Mouse (Mus musculus) neural tube, embryonic 11.5 days (tissue): ENCODE data around the gene Slc39a11. TPM values are rescaled to one million over a fixed set of nuclear protein-coding genes. Genes with fewer than 3 reads are reported as not detected.
A peak's percentile ranks its signal among the peaks of the same experiment; 100 is the strongest.

Experiments
- ATAC-seq: fragments of 200-750 bp; cut with Nextera tagmentation; 2 replicates; pipeline ENCODE4 v1.8.0; 2017; ENCODE audit warnings: moderate number of reproducible peaks, mild to moderate bottlenecking, moderate TSS enrichment, moderate library complexity; ENCODE audit not compliant: insufficient read depth, low FRiP score, low TSS enrichment
- DNase-seq: peaks from one replicate; pipeline ENCODE4 v3.0.0-alpha.2; 2015; ENCODE audit warnings: low spot score
- H3K27ac ChIP-seq: fragments of 300-500 bp; sonication (generic); 2 replicates; pipeline ENCODE4 v1.5.1; 2014; ENCODE audit warnings: low read depth, mild to moderate bottlenecking, low read length
- H3K27me3 ChIP-seq: fragments of 300-500 bp; sonication (generic); 2 replicates; pipeline ENCODE4 v1.6.1; 2014; ENCODE audit warnings: mild to moderate bottlenecking, low read length, mixed read lengths; ENCODE audit not compliant: control insufficient read depth, insufficient read depth
- H3K36me3 ChIP-seq: fragments of 300-500 bp; sonication (generic); 2 replicates; pipeline ENCODE4 v1.6.1; 2014; ENCODE audit warnings: mild to moderate bottlenecking, low read length, moderate library complexity, mixed read lengths; ENCODE audit not compliant: control insufficient read depth, insufficient read depth
- H3K4me1 ChIP-seq: fragments of 300-500 bp; sonication (generic); 2 replicates; pipeline ENCODE4 v1.6.1; 2014; ENCODE audit warnings: low read length, mixed read lengths; ENCODE audit not compliant: control insufficient read depth, insufficient read depth
- H3K4me2 ChIP-seq: fragments of 300-500 bp; sonication (generic); 2 replicates; pipeline ENCODE4 v1.6.1; 2014; ENCODE audit warnings: low read depth, mild to moderate bottlenecking, moderate library complexity
- H3K4me3 ChIP-seq: fragments of 300-500 bp; sonication (generic); 2 replicates; pipeline ENCODE4 v1.5.1; 2014; ENCODE audit warnings: low read depth, low read length
- H3K9ac ChIP-seq: fragments of 300-500 bp; sonication (generic); 2 replicates; pipeline ENCODE4 v1.6.1; 2014; ENCODE audit warnings: mild to moderate bottlenecking, low read length
- H3K9me3 ChIP-seq: fragments of 300-500 bp; sonication (generic); 2 replicates; pipeline ENCODE4 v1.6.1; 2016; ENCODE audit warnings: low read length; ENCODE audit not compliant: control insufficient read depth
- whole genome bisulfite sequencing: fragments of 180-500 bp; shearing (Covaris S2); extraction: QIAGEN DNeasy Blood & Tissue Kit; methylation state at CpG from one replicate; pipeline ENCODE4 v1.1.7; 2014; 5-methylcytosine and 5-hydroxymethylcytosine counted together
- polyA plus RNA-seq: library from polyadenylated mRNA; unstranded; fragments of >200 nt; fragmentation: Nextera tagmentation; extraction: Ambion mirVana; gene quantifications from 2 replicates; pipeline ENCODE4 v1.2.1, GENCODE M21; 2014

The Slc39a11 gene
- polyA plus RNA-seq, 1 experiment from 2014 or later, result 20.1 TPM

GRCm38 (mm10) chr11:113292906-113293614 lies 356.8 kb downstream of the Slc39a11 start:
- no peak for ATAC-seq
- Histone ChIP-seq H3K27me3 (no peaks in the 10 kb centered on the region), H3K27ac (peak overlapping the region; percentile 29; the same call in 1 of the 2 replicates), H3K4me1 (peaks cover 17% of the 10 kb centered on the region), H3K36me3 (no peaks in the 10 kb centered on the region), H3K9ac (no peak overlapping the region; the same call in 1 of the 2 replicates), H3K9me3 (no peaks in the 10 kb centered on the region), H3K4me2 (no peak overlapping the region), H3K4me3 (no peak overlapping the region)
- WGBS, result 70% methylated on average over 13 of the region's 13 CpGs
- no peak for DNase-seq

GRCm38 (mm10) chr11:113291781-113292714 lies 357.8 kb downstream of the Slc39a11 start:
- DNase-seq, result peak; percentile 50
- H3K36me3 ChIP-seq, result no peaks in the 10 kb centered on the region
- WGBS, result 42% methylated on average over 17 of the region's 17 CpGs
- ATAC-seq, result no peak
- H3K27ac ChIP-seq, result peak overlapping the region; percentile 11
- H3K9ac ChIP-seq, result no peak overlapping the region
- peaks cover 16% of the 10 kb centered on the region for H3K4me1 ChIP-seq
- H3K27me3 ChIP-seq, result no peaks in the 10 kb centered on the region
- H3K4me3 ChIP-seq, result no peak overlapping the region
- H3K4me2 ChIP-seq, result no peak overlapping the region
- no peaks in the 10 kb centered on the region for H3K9me3 ChIP-seq

- Histone ChIP-seq H3K36me3 (no peaks in the 10 kb centered on the region), H3K9me3 (no peaks in the 10 kb centered on the region), H3K4me1 (peaks cover 13% of the 10 kb centered on the region), H3K27ac (no peak overlapping the region), H3K4me3 (no peak overlapping the region), H3K4me2 (no peak overlapping the region), H3K27me3 (no peaks in the 10 kb centered on the region), H3K9ac (no peak overlapping the region)
- ATAC-seq (no peak), DNase-seq (no peak)
- 82% methylated on average over 14 of the region's 14 CpGs for WGBS
These were observed 359.0 kb downstream of the Slc39a11 start for GRCm38 (mm10) chr11:113290911-113291310.

GRCm38 (mm10) chr11:113284951-113285741 lies 364.7 kb downstream of the Slc39a11 start:
- H3K4me2 ChIP-seq, result 0 out of 2 replicates have a peak overlapping the region, but pooled peaks have one; percentile 9
- H3K9ac ChIP-seq, result no peak overlapping the region
- H3K9me3 ChIP-seq, result no peaks in the 10 kb centered on the region
- no peaks in the 10 kb centered on the region for H3K27me3 ChIP-seq
- no peaks in the 10 kb centered on the region for H3K36me3 ChIP-seq
- no peak overlapping the region for H3K27ac ChIP-seq
- WGBS, result 64% methylated on average over 27 of the region's 27 CpGs
- no peaks in the 10 kb centered on the region for H3K4me1 ChIP-seq
- H3K4me3 ChIP-seq, result no peak overlapping the region
- DNase-seq, result peak; percentile 40
- ATAC-seq, result peak; percentile 53; the same call in 1 of the 2 replicates

- Histone ChIP-seq H3K27ac (no peak overlapping the region), H3K9me3 (no peaks in the 10 kb centered on the region), H3K4me2 (no peak overlapping the region), H3K4me1 (peaks cover 2% of the 10 kb centered on the region; the same call in 1 of the 2 replicates), H3K27me3 (no peaks in the 10 kb centered on the region), H3K4me3 (no peak overlapping the region), H3K36me3 (no peaks in the 10 kb centered on the region), H3K9ac (no peak overlapping the region)
- ATAC-seq (no peak), DNase-seq (no peak)
- 45% methylated on average over 11 of the region's 11 CpGs for WGBS
These were observed 366.5 kb downstream of the Slc39a11 start for GRCm38 (mm10) chr11:113283376-113283811.

- WGBS, result 88% methylated on average over 6 of the region's 6 CpGs
- Histone ChIP-seq H3K9ac (no peak overlapping the region), H3K4me3 (no peak overlapping the region), H3K27ac (0 out of 2 replicates have a peak overlapping the region, but pooled peaks have one; percentile 3), H3K36me3 (no peaks in the 10 kb centered on the region), H3K4me1 (peaks cover 7% of the 10 kb centered on the region; the same call in 1 of the 2 replicates), H3K9me3 (no peaks in the 10 kb centered on the region), H3K27me3 (no peaks in the 10 kb centered on the region), H3K4me2 (no peak overlapping the region)
- ATAC-seq (no peak), DNase-seq (no peak)
These were observed 371.6 kb downstream of the Slc39a11 start for GRCm38 (mm10) chr11:113278238-113278637.

GRCm38 (mm10) chr11:113277034-113277612 lies 372.8 kb downstream of the Slc39a11 start:
- ATAC-seq, result no peak
- WGBS, result 64% methylated on average over 10 of the region's 10 CpGs

GRCm38 (mm10) chr11:113276518-113276917 lies 373.4 kb downstream of the Slc39a11 start:
- ATAC-seq (no peak), DNase-seq (no peak)
- H3K4me2 ChIP-seq, result no peak overlapping the region
- 94% methylated on average over 8 of the region's 8 CpGs for WGBS
- no peaks in the 10 kb centered on the region for H3K9me3 ChIP-seq
- peaks cover 7% of the 10 kb centered on the region; the same call in 1 of the 2 replicates for H3K4me1 ChIP-seq
- no peaks in the 10 kb centered on the region for H3K36me3 ChIP-seq
- no peaks in the 10 kb centered on the region for H3K27me3 ChIP-seq
- no peak overlapping the region for H3K4me3 ChIP-seq
- no peak overlapping the region for H3K27ac ChIP-seq
- H3K9ac ChIP-seq, result no peak overlapping the region

More at GRCm38 (mm10) chr11:113277034-113277612, 372.8 kb downstream of the Slc39a11 start:
- H3K27me3 ChIP-seq, result no peaks in the 10 kb centered on the region
- H3K36me3 ChIP-seq, result no peaks in the 10 kb centered on the region
- peaks cover 7% of the 10 kb centered on the region; the same call in 1 of the 2 replicates for H3K4me1 ChIP-seq
- no peak overlapping the region for H3K4me2 ChIP-seq
- no peak for DNase-seq
- H3K4me3 ChIP-seq, result no peak overlapping the region
- no peaks in the 10 kb centered on the region for H3K9me3 ChIP-seq
- H3K9ac ChIP-seq, result no peak overlapping the region
- H3K27ac ChIP-seq, result peak overlapping the region; percentile 34; the same call in 1 of the 2 replicates
